Comparison of ENCODE assay signal across 8 mouse cellular contexts in the genomic region with DNA sequence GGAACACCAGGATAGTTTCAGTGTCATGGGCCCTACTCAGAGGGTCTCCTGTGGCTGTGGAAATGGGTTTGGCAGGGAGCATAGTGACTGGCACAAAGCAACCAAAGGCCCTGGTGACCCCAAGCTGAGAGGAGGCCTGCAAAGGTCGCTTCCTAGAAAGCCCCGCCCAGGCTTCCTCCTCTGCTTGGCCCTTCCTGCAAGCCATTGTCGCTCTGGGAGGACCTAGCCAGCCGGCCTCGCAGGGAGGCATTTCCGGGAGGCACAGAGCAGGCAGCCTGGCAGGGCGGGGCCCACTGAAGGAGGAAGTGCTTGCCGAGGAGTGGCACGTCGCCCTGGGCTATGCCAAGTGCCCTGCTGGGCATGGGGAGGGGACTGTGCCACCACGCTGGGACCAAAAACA. TPM values are rescaled to one million over a fixed set of nuclear protein-coding genes. Genes with fewer than 3 reads are reported as not detected.
DNase-seq lines count a peak whose midpoint lies in the region; ATAC-seq and TF ChIP-seq lines count a peak whose summit lies in the region.

No protein-coding gene starts in this region.

- no peak overlapping the region for H3K4me3 ChIP-seq in hindbrain, postnatal 0 days (ENCODE audit: low read length)
- H3K4me3 ChIP-seq in small intestine, adult 2 months (ENCODE audit: low read depth, low read length): peak overlapping the region; percentile 23; the same call in 1 of the 2 replicates

- 6% methylated on average over 11 of the region's 11 CpGs for WGBS in hindbrain, postnatal 0 days
- 3% methylated on average over 11 of the region's 11 CpGs for WGBS in small intestine, adult 2 months

- H3K27ac ChIP-seq in hindbrain, postnatal 0 days: no peak overlapping the region
- no peak overlapping the region for H3K27ac ChIP-seq in small intestine, adult 2 months (ENCODE audit: insufficient read depth, low read depth, low read length)

- TF ChIP-seq POLR2A in small intestine, adult 2 months (IDR thresholded peaks at IDR 0.05; ENCODE audit: low read depth, low read length): no peak

- 0 out of 2 replicates have a peak overlapping the region, but pooled peaks have one; percentile 13 for H3K4me2 ChIP-seq in hindbrain, postnatal 0 days (ENCODE audit: low read depth, low read length)

- no peak for TF ChIP-seq CTCF in hindbrain, postnatal 0 days (IDR thresholded peaks at IDR 0.05; ENCODE audit: low read depth)
- no peak for TF ChIP-seq CTCF in small intestine, adult 2 months (IDR thresholded peaks at IDR 0.05; ENCODE audit: extremely low read depth, insufficient read length, insufficient replicate concordance, low read depth, low read length)

- H3K36me3 ChIP-seq in hindbrain, postnatal 0 days (ENCODE audit: insufficient read depth, low read length): no peaks in the 10 kb centered on the region
- H3K36me3 ChIP-seq in small intestine, adult 2 months (ENCODE audit: control insufficient read depth, insufficient read depth, low read length): no peaks in the 10 kb centered on the region

- peak; percentile 82; the same call in 1 of the 2 replicates for ATAC-seq in hindbrain, postnatal 0 days
- ATAC-seq in megakaryocyte-erythroid progenitor cell, adult 5-6 weeks (replicated peaks; ENCODE audit: low FRiP score, low TSS enrichment, poor library complexity, severe bottlenecking): peak; percentile 99

- no peaks in the 10 kb centered on the region for H3K27me3 ChIP-seq in hindbrain, postnatal 0 days (ENCODE audit: insufficient read depth, low read length)
- no peaks in the 10 kb centered on the region for H3K27me3 ChIP-seq in small intestine, adult 2 months (ENCODE audit: control insufficient read depth, insufficient read depth, low read length)

- peak; percentile 61 for DNase-seq in Muller cell, postnatal 12 days (ENCODE audit: inconsistent ontology term)
- DNase-seq in c-Kit-positive CD71-positive TER-119-positive erythroid progenitor cells, embryonic 14.5 days (ENCODE audit: low spot score): peak; percentile 37
- DNase-seq in gastrocnemius, postnatal 10 days: peak; percentile 60
- DNase-seq in hindbrain, postnatal 0 days (ENCODE audit: low spot score): peak; percentile 49
- DNase-seq in left cerebral cortex, postnatal 4 days: peak; percentile 61
- no peak for DNase-seq in frontal cortex, postnatal 36 days (ENCODE audit: low spot score in 2 of 2)

- H3K9me3 ChIP-seq in hindbrain, postnatal 0 days (ENCODE audit: low read length): no peaks in the 10 kb centered on the region

- H3K9ac ChIP-seq in hindbrain, postnatal 0 days (replicated peaks; ENCODE audit: low read length): no peak overlapping the region

- H3K4me1 ChIP-seq in hindbrain, postnatal 0 days (ENCODE audit: insufficient read depth, low read length): no peaks in the 10 kb centered on the region
- H3K4me1 ChIP-seq in small intestine, adult 2 months (ENCODE audit: control insufficient read depth, insufficient read depth, insufficient read length, low read length): peaks cover 6% of the 10 kb centered on the region; the same call in 1 of the 2 replicates

- intact Hi-C loops in left cerebral cortex, postnatal 4 days (cut with DNase I): no loop called here

RNA-seq across cellular contexts. Expression of gene Epas1, which starts 21.5 kb away (rescaled TPM):
- 10 to 100 TPM; 76.9 to 88.9 TPM for total RNA-seq in gastrocnemius, postnatal 10 days (2021)
- 16.7 and 18.1 TPM in 2 replicates for total RNA-seq in hindbrain, postnatal 0 days (2014; rRNA removed)
- 5.3 and 5.6 TPM in 2 replicates for polyA plus RNA-seq in hindbrain, postnatal 0 days (2015; fragmentation: Nextera tagmentation; extraction: Ambion mirVana)
- 10 to 100 TPM; 44.1 to 45.6 TPM for total RNA-seq in left cerebral cortex, postnatal 4 days (2021)
- total RNA-seq in megakaryocyte-erythroid progenitor cell, adult 5-6 weeks (2014; fragmentation: Nextera tagmentation): not detected in 2 replicates
- not detected in 2 replicates for total RNA-seq in megakaryocyte-erythroid progenitor cell, adult 5-6 weeks (2017)
- 40.7 and 52.0 TPM in 2 replicates for polyA plus RNA-seq in small intestine, adult 2 months (2012; rRNA removed)

Comparison
In these comparisons a context has a peak if more than half of its experiments do, and no peak if none do; other contexts are left out.
1. DNase-seq: peak in Muller cell, postnatal 12 days (single experiment), c-Kit-positive CD71-positive TER-119-positive erythroid progenitor cells, embryonic 14.5 days (single experiment), gastrocnemius, postnatal 10 days (single experiment), hindbrain, postnatal 0 days (single experiment) and left cerebral cortex, postnatal 4 days (single experiment); none in frontal cortex, postnatal 36 days (0 of 2).
2. RNA of gene Epas1, which starts 21.5 kb away (total RNA-seq): 76.9 to 88.9 TPM in gastrocnemius, postnatal 10 days, 44.1 to 45.6 TPM in left cerebral cortex, postnatal 4 days and 16.7 to 18.1 TPM in hindbrain, postnatal 0 days; not detected in megakaryocyte-erythroid progenitor cell, adult 5-6 weeks; every median in the first group is over 10 times any median in the second.